Mouse (Mus musculus) heart, embryonic 15.5 days (tissue): ENCODE data around the gene Ube2f. TPM values are rescaled to one million over a fixed set of nuclear protein-coding genes. Genes with fewer than 3 reads are reported as not detected.

ENCODE experiments used
- ATAC-seq: fragments of 200-750 bp; cut with Nextera tagmentation; replicated peaks from 2 replicates; pipeline ENCODE4 v1.8.0; 2017; ENCODE audit warnings: low read depth, moderate TSS enrichment; ENCODE audit not compliant: insufficient number of reproducible peaks, insufficient read depth, low FRiP score
- H3K27ac ChIP-seq: fragments of 300-500 bp; sonication (generic); 2 replicates; pipeline ENCODE4 v1.5.1; 2015; ENCODE audit warnings: mild to moderate bottlenecking, inconsistent platforms
- H3K27me3 ChIP-seq: fragments of 300-500 bp; sonication (generic); 2 replicates; pipeline ENCODE4 v1.6.1; 2015; ENCODE audit warnings: inconsistent platforms
- H3K36me3 ChIP-seq: fragments of 300-500 bp; sonication (generic); 2 replicates; pipeline ENCODE4 v1.6.1; 2015; ENCODE audit warnings: mild to moderate bottlenecking, inconsistent platforms
- H3K4me1 ChIP-seq: fragments of 300-500 bp; sonication (generic); replicated peaks from 2 replicates; pipeline ENCODE4 v1.6.1; 2015; ENCODE audit warnings: inconsistent platforms
- H3K4me2 ChIP-seq: fragments of 300-500 bp; sonication (generic); 2 replicates; pipeline ENCODE4 v1.6.1; 2015; ENCODE audit warnings: inconsistent platforms, mild to moderate bottlenecking, moderate library complexity
- H3K4me3 ChIP-seq: fragments of 300-500 bp; sonication (generic); 2 replicates; pipeline ENCODE4 v1.5.1; 2015; ENCODE audit warnings: mild to moderate bottlenecking, inconsistent platforms
- H3K9ac ChIP-seq: fragments of 300-500 bp; sonication (generic); 2 replicates; pipeline ENCODE4 v1.6.1; 2015; ENCODE audit warnings: mild to moderate bottlenecking, inconsistent platforms
- H3K9me3 ChIP-seq: fragments of 300-500 bp; sonication (generic); replicated peaks from 2 replicates; pipeline ENCODE4 v1.6.1; 2016; ENCODE audit warnings: inconsistent platforms
- WGBS: fragments of 180-500 bp; shearing (Covaris S2); methylation state at CpG from one replicate; pipeline ENCODE4 v1.1.7; 2015; ENCODE audit warnings: mixed read lengths; 5-methylcytosine and 5-hydroxymethylcytosine counted together
- polyA plus RNA-seq: library from polyadenylated mRNA; unstranded; fragments of >200 nt; fragmentation: Nextera tagmentation; extraction: Ambion mirVana; gene quantifications from 2 replicates; pipeline ENCODE4 v1.2.1, GENCODE M21; 2015

Ube2f gene
- polyA plus RNA-seq, 1 experiment from 2014 or later: 60.4 TPM

- Histone ChIP-seq H3K4me1 (peaks cover 11% of the 10 kb centered on the region), H3K36me3 (no peaks in the 10 kb centered on the region), H3K4me3 (peak overlapping the region; percentile 66), H3K27ac (no peak overlapping the region), H3K9ac (peak overlapping the region; percentile 72), H3K9me3 (no peaks in the 10 kb centered on the region), H3K4me2 (peak overlapping the region; percentile 74), H3K27me3 (no peaks in the 10 kb centered on the region)
- no peak for ATAC-seq
- WGBS: 71% methylated on average over 13 of the region's 13 CpGs
These were observed 49.1 kb downstream of the Ube2f start for GRCm38 (mm10) chr1:91299026-91299706.

DNA sequence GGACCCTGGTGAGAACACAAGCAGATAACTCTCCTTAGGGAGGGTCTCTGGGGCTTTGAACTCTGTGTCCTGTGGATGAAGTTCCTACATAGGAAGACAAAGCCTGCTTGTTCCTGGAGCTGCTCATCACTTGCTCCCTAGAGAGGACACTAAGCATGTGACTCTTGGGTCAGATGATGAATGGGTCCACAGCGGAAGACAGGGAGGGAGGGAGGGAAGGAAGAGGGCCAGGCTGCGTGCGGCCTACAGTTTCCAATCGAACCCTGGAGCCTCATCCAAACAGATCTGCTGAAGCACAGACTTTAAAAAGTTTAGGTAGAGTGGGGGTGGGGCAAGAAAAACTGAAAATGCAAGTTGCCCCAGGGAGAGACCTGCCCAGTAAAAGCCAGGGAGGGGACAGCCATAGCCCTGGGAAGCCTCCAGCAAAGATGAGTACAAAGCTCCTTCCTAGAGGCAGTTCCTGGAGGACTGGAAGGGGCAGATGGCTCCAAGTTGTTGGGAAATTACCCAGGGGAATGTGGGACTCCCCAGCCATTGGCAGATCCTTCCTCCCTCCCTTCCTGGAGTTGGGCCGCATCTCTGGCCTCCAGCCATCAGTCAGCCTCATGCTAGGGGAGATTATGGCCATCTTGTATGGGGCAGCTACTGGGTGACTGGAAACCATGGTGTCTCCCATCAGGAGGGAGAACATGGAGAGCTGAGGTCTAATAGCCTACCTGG, 49.8 kb downstream of the Ube2f start:
- Histone ChIP-seq H3K27ac (no peak overlapping the region), H3K4me2 (no peak overlapping the region), H3K4me1 (peaks cover 11% of the 10 kb centered on the region), H3K36me3 (no peaks in the 10 kb centered on the region), H3K4me3 (no peak overlapping the region), H3K27me3 (no peaks in the 10 kb centered on the region), H3K9ac (no peak overlapping the region), H3K9me3 (no peaks in the 10 kb centered on the region)
- 73% methylated on average over 5 of the region's 5 CpGs for WGBS
- no peak for ATAC-seq

GRCm38 (mm10) chr1:91301206-91301920, 51.3 kb downstream of the Ube2f start:
- no peak overlapping the region for H3K27ac ChIP-seq
- no peak overlapping the region for H3K9ac ChIP-seq
- no peak for ATAC-seq
- H3K4me1 ChIP-seq: peaks cover 11% of the 10 kb centered on the region
- peaks cover 14% of the 10 kb centered on the region for H3K36me3 ChIP-seq
- WGBS: 75% methylated on average over 3 of the region's 3 CpGs
- H3K4me2 ChIP-seq: no peak overlapping the region
- no peaks in the 10 kb centered on the region for H3K27me3 ChIP-seq
- no peak overlapping the region for H3K4me3 ChIP-seq
- H3K9me3 ChIP-seq: no peaks in the 10 kb centered on the region

GRCm38 (mm10) chr1:91302021-91302420, 51.9 kb downstream of the Ube2f start:
- no peak overlapping the region for H3K4me2 ChIP-seq
- 84% methylated on average over 3 of the region's 3 CpGs for WGBS
- H3K9me3 ChIP-seq: no peaks in the 10 kb centered on the region
- no peak overlapping the region for H3K4me3 ChIP-seq
- H3K36me3 ChIP-seq: peaks cover 18% of the 10 kb centered on the region
- peaks cover 11% of the 10 kb centered on the region for H3K4me1 ChIP-seq
- H3K27me3 ChIP-seq: no peaks in the 10 kb centered on the region
- no peak overlapping the region for H3K9ac ChIP-seq
- no peak for ATAC-seq
- H3K27ac ChIP-seq: no peak overlapping the region

DNA sequence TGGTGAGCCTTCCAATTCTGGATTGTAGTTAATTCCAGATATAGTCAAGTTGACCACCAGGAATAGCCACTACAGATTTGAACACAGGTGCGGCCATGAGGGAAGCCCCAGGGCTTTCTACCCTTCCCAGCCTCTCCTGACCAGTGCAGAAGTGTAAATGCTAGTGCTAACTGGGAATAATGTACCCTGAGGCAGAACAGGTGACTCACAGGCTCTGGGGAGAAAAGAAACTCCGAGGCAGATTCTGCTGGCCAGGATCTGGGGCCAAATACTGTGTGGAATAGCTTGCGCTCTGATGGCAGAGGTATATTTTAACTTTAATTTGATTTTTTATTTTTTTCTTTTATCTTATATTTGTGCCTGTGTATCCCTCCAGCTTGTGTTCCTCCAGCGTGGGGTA, 54.5 kb downstream of the Ube2f start:
- 86% methylated on average over 4 of the region's 4 CpGs for WGBS
- peaks cover 38% of the 10 kb centered on the region for H3K36me3 ChIP-seq
- ATAC-seq: no peak

DNA sequence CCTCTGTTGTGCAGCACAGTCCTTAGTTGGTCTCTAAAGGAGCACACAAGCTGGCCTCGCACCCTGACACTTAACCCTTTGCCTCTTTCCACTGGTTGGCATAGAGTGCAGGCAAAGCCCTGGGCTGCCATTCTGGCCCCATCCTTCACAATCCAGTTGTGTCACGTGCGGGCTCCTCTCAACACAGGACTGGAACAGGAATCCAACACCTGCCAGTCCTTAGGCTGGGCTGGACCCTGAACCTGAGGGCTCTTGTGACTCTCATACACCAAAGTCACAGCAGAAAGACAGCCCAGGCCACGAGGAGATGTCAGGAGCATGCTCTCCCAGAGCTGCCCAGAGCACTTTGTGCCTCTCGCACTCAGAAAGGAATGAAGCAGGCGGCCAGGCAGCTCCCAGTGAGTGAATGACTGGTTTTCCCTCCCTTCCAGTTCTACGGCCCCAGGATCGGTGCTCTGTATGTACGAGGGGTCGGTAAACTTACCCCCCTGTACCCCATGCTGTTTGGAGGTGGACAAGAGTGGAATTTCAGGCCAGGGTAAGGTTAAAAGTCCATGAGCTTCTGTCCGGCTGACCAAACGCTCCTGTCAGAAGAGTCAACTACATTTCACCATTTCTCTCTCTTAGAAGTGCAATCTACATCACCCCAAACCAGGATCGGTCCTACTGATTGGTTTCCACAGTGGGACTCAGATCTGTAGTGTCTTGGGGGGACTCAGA, 59.4 kb downstream of the Ube2f start:
- H3K27me3 ChIP-seq: no peaks in the 10 kb centered on the region
- peaks cover 51% of the 10 kb centered on the region for H3K36me3 ChIP-seq
- H3K4me3 ChIP-seq: no peak overlapping the region
- peaks cover 11% of the 10 kb centered on the region for H3K4me1 ChIP-seq
- no peaks in the 10 kb centered on the region for H3K9me3 ChIP-seq
- no peak overlapping the region for H3K27ac ChIP-seq
- H3K9ac ChIP-seq: no peak overlapping the region
- WGBS: 92% methylated on average over 13 of the region's 13 CpGs
- ATAC-seq: no peak
- H3K4me2 ChIP-seq: no peak overlapping the region

More for the DNA sequence above, 54.5 kb downstream of the Ube2f start:
- Histone ChIP-seq H3K4me1 (no peaks in the 10 kb centered on the region; the same call in 1 of the 2 replicates), H3K27ac (no peak overlapping the region), H3K9ac (no peak overlapping the region), H3K4me3 (no peak overlapping the region), H3K4me2 (no peak overlapping the region), H3K27me3 (no peaks in the 10 kb centered on the region), H3K9me3 (no peaks in the 10 kb centered on the region)

GRCm38 (mm10) chr1:91312273-91312672, 62.2 kb downstream of the Ube2f start:
- no peak for ATAC-seq
- no peaks in the 10 kb centered on the region for H3K9me3 ChIP-seq
- H3K27ac ChIP-seq: no peak overlapping the region
- peaks cover 15% of the 10 kb centered on the region for H3K4me1 ChIP-seq
- no peak overlapping the region for H3K4me2 ChIP-seq
- H3K9ac ChIP-seq: no peak overlapping the region
- no peaks in the 10 kb centered on the region for H3K27me3 ChIP-seq
- H3K4me3 ChIP-seq: no peak overlapping the region
- peaks cover 31% of the 10 kb centered on the region for H3K36me3 ChIP-seq
- WGBS: 74% methylated on average over 4 of the region's 4 CpGs

GRCm38 (mm10) chr1:91313251-91313650, 63.1 kb downstream of the Ube2f start:
- peak; percentile 41; the same call in 1 of the 2 replicates for ATAC-seq
- Histone ChIP-seq H3K9ac (no peak overlapping the region), H3K36me3 (peaks cover 24% of the 10 kb centered on the region), H3K9me3 (no peaks in the 10 kb centered on the region), H3K4me1 (peaks cover 21% of the 10 kb centered on the region), H3K4me2 (no peak overlapping the region), H3K27ac (peak overlapping the region; percentile 75), H3K4me3 (no peak overlapping the region), H3K27me3 (no peaks in the 10 kb centered on the region)
- 31% methylated on average over 5 of the region's 5 CpGs for WGBS

- ATAC-seq: no peak
- Histone ChIP-seq H3K4me3 (no peak overlapping the region), H3K36me3 (no peaks in the 10 kb centered on the region), H3K4me2 (no peak overlapping the region), H3K27me3 (no peaks in the 10 kb centered on the region), H3K4me1 (peaks cover 36% of the 10 kb centered on the region), H3K9ac (no peak overlapping the region), H3K27ac (0 out of 2 replicates have a peak overlapping the region, but pooled peaks have one; percentile 26), H3K9me3 (no peaks in the 10 kb centered on the region)
- 69% methylated on average over 6 of the region's 6 CpGs for WGBS
These were observed 67.6 kb downstream of the Ube2f start for GRCm38 (mm10) chr1:91317656-91318055.

DNA sequence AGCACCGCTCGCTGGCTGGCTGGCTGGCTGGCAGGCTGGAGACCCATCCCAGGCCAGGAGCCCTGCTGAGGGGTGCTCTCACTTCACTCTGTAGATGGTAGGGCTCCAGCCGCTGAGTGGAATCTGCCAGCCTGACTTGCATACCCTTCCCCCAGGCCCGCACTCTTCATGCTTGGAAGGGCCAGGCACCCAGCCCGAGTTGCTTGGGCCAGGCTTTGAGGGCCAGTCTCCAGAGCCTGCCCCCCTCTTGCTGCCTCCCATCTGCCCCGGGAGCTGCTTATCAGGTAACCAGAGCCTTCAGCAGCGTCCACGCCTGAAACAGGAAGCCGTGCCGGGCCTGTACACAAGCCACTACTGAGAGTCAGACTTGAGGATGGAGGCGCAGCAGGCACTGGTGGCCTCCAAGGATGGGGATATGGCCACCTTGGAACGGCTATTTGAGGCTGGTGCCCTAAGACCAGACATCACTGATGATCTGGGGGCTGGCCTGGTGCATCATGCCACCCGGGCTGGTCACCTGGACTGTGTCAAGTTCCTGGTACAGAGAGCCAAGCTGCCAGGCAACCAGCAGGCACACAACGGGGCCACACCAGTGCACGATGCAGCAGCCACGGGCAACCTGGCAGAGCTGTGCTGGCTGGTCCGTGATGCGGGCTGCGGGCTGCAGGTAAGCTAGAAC, 71.8 kb downstream of the Ube2f start, which contains the start of gene Espnl:
TSS of gene Espnl (plus strand) at position 316 of the 679 bp plus-strand sequence.
- Histone ChIP-seq H3K36me3 (no peaks in the 10 kb centered on the region), H3K4me3 (no peak within 1 kb of the TSS), H3K9ac (no peak within 1 kb of the TSS; the same call in 1 of the 2 replicates), H3K27me3 (no peaks in the 10 kb centered on the region), H3K4me1 (peaks cover 25% of the 10 kb centered on the region), H3K27ac (peak within 1 kb of the TSS; percentile 42), H3K9me3 (no peaks in the 10 kb centered on the region), H3K4me2 (0 out of 2 replicates have a peak within 1 kb of the TSS, but pooled peaks have one; percentile 4)
- ATAC-seq: peak; percentile 54
- 40% methylated on average over 19 of the region's 19 CpGs for WGBS
